Mouse (Mus musculus): Measurements from ENCODE around the gene Adam23.

Adam23 gene

DNA sequence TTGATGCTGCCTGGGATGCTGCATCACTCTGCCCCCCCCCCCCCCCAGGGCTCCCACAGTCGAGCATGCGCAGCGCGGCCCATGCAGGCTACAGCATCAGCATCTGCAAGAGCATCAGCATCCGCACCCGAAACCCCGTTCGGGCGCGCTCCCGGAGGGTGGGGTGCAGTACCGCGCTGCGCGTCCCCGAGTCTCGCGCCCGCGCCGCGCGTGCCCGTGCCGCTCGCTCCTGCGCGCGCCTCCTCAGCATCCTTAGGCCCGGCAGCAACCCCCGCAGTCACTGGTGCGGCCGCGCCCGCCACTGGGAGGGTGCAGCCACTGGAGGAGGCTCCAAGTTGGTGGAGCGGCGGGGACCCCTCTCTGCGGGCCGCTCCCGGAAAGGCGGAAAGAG lies at the start of gene Adam23:
Adam23 (plus strand) TSS at position 236 of the 391 bp plus-strand sequence.
- DNase-seq = peak; percentile 9

DNA sequence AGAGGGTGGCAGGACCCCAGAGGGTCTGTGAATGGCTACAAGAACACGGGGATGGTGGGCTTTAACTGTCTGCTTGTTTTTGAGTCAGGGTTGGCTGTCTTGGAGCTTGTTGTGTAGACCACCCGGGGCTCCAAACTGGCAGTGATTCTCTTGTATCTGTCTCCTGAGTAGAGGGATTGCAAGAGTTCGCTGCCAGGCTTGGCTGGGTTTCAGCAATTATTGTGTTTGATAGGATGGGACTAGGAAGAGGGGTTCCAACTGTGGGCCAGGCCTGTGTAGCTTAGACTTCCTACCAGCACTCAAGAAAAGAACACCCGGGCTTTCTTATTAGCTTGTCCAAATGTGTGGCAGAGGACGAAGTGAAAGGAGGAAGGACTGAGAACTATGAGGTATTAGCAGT lies 44.6 kb upstream of the Adam23 start:
- DNase-seq = no peak

DNA sequence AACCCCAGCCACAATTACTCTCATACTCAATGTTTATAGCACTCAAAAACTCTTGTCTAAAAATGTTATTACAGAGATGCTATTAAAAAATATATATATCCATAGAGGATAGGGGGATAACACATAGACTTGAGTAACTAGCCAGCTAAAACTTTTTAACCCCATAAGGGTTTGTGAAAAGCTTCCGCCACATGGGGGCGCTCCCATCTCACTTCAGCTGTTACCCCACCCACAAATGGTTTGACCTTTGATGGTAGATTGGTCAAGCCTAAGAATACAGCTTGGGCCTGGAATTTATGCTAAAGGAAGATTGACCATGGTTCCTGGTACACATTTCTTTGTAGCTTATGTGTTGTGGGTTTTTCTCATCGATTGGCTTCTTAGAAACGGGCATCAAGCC lies 42.1 kb upstream of the Adam23 start:
- peak; percentile 40 for DNase-seq

DNA sequence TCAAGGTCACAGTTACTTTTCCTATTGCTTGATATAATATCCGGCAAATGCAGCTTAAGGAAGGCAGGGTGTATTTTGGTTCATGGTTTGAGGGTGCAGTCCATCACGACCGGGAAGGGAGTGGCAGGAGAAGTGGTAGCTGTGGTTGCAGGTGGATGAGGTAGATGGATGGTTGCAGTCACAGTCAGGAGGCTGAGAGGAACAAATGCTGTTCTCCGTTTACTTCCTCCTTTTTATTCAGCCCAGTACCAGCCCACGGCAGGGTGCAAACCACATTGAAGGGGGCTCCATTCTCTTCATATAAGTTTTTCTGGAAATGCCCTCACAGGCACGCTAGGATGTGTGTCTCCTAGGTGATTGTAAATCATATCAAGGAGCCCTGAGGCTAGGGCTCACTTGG lies 37.3 kb upstream of the Adam23 start:
- no peak for DNase-seq

DNA sequence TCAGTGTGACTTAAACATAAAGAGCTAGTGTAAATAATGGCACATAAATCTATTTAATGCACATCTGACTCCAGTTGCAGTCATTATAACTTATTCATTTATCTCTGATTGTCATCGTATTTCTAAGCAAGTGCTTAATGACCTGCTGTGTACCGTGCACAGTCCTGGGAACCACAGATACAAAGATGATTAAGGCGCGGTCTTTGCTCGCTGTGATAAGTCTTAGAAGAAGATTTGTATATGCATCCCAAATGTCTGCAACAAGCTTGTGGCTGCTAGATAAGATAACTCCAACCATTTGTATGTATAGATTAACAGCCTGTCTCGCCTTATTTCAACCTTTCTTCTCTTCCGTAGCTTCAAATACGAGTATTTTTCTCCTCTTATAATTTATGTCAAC lies 27.2 kb upstream of the Adam23 start:
- DNase-seq = no peak

DNA sequence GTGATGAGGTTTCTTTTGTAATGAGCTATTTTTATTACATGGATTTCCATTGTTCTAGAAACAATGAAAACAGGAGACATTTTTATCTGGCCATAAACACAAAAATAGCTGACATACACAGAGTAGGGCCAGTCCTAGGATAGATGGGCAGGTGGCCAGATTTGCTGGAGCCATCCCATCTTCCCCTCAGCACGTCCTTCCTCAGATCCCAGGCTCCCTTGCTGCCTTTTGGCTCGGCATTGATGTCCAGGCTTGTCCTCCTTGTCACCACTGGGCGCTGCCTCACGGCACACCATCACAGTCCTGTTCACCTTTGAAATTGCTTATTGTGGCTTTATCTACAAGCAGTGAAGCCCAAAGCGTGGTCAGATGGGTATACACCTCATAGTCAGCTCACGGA lies 15.0 kb upstream of the Adam23 start:
- no peak for DNase-seq

DNA sequence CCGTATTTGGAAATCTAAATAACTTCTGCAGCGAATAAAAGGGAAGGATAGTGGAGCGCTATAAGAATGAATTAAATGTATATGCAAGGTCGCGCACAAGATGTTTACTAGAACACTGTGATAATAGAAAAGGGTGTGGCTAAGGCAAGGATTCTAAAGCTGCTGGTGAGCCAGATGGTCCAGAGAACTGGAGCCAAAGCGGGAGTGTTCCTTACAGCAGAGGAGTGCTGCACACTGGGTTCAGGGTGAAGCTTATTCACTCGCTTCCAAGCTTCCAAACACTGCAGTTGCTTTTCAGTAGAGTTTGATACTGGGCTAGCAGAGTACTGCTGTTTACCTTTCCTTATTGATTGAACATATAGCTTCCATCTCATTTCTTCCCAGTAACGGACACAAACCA lies 14.5 kb upstream of the Adam23 start:
- no peak for DNase-seq

DNA sequence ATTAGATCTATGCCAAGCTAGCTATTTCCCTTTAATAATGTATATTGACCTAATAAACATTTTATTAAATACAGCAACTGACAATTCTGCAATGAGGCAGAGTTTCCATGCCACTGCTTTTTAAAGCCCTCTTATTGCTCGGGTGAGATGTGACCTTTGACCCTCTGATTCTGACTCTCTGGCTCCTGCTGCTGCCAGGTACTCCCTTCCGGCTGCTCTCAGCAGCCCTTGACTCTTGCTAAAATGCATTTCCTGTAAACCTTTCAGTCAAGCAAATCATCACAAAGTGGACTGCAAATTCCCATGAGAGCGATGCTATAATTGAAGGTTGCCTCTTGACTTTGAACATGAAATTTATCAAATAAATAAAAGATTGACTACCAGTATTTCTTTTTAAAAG lies 13.8 kb upstream of the Adam23 start:
- DNase-seq = no peak

DNA sequence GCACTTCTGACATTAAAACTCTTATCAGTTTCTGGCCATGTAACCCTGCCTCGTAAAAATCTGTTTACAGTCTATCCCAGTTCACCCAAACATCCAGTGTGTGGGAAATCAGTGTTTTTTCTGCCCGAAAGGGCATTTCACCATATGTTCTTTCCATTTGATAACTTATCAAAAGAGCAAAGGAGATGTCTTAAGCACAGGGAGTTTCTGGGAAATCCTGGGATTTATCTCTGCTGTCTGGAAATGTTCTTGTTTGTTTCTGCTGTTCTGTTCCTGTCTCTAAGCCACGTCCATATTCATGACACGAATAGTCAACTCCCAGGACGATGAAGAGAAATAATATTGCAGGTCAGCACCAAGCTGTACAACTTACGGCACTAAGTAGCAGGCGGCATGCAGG lies 11.6 kb upstream of the Adam23 start:
- no peak for DNase-seq

DNA sequence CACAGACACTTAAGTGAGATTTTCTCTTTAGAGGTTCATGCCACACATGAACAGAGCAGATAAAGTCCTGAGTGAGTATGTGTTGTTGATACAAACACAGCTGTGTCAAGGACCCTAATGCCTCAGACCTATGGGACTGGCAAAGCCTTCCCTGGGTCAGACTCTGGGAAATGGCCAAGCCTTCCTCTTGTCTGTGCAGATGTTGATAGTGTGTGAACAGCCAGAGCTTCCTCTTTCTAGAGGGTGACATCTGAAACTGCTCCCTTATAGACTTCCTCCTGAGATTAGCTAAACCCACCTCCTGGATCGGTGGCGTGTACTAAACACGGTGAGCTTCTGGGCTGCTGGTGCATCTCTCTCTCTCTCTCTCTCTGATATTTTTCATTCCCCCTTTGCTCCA lies 8.2 kb upstream of the Adam23 start:
- DNase-seq = no peak

DNA sequence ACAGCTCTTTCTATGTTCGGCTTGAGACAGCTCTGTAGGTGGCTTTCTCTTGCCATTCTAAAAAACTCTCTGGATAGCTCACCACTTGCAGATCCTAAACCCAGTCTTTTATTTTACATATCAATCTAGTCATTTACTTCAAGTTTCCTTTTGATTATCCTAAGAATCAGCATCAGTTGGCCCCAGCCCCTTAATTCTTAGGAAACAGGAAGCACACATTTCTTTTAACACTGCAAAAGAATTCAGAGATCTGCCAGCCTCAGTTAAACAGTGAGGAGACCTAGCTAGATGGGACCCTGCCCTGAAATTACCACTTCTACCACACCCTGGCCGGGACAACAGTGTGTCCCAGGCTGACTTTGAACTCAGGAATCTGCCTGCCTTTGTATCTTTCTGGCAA lies 3.5 kb upstream of the Adam23 start:
- no peak for DNase-seq

DNA sequence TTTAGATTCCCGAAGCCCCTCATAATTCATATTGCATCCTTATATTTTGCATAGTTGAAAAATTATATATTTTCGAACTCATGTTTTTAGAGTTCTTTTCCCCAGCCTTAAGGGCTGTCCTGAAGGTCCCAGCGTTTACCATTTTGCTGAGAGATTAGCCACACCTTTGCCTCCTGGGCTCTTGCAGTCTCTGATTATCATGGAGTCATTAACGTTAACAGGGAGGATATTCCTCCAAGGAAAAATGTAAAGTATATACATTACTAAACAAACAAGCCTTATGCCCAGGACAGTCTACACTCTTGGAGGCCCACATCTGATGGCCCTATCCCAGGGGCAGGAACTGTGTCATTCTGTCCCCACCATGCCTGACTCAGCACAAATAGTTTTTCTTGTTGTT lies 3.1 kb upstream of the Adam23 start:
- no peak for DNase-seq

DNA sequence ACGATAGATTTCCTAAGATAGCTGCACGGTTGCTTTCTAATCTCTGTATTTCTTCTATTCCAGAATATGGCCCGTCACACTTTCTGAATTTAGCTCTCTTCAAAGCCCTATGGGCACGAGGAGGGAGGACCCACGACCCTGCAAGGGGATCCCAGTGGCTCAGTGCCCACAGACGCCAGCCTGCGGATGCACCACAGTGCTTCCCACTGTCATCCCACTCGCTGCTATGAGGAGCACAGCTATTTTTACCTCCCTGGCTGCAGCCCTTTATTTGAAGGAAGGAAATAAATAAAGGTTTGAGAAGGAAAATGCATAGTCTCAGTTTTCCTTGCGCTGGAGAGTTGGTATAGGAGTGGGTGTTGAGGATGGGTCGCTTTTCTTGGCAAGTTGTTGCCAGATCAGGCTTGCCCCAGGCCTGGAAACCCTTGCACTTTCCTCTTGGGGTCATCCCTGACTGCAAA lies 512 bp upstream of the Adam23 start:
- no peak for DNase-seq

DNA sequence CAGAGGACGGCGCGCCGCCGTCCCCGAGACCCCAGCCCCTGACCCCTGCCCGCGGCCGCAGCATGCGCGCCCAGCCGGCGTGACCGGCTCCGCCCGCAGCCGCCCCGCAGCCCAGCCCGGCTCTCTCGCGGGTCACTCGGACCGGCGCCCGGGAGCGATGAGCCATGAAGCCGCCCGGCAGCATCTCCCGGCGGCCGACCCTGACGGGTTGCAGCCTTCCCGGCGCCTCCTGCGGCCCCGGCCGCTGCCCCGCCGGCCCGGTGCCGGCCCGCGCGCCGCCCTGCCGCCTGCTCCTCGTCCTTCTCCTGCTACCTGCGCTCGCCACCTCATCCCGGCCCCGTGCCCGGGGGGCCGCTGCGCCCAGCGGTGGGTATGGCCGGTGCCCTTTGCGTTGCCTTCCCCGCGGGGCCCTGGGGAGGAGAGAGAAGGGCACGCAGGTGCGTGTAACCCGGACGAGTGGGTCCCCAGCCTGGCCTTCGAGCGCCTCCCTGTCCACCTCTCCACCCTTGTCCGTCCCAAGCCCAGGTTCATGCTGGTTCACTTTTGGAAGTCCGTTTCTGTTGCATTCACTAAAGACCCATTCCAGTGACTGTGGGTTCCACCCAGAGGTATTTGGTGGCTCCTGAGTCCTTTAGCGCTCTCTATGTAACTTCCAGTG lies 485 bp downstream of the Adam23 start:
- no peak for DNase-seq

DNA sequence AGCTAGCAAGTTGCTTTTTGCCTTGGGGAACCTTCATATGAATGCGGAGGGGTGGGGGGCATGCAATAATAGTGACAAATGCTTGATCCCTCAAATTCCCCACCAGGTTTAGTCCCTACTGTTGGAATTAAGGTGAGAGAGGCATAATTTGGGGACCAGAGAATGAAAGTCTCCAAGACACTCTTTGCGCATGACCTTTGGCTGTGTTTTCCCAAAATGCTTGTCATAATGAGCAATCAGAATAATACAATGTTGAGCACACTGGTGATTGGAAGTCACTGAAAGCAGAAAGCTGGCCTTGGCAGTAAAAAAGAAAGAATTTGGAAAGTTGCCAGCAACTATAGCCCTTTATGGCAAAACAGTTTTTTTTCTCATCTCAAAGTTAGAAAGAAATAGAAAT lies 1.0 kb downstream of the Adam23 start:
- no peak for DNase-seq

DNA sequence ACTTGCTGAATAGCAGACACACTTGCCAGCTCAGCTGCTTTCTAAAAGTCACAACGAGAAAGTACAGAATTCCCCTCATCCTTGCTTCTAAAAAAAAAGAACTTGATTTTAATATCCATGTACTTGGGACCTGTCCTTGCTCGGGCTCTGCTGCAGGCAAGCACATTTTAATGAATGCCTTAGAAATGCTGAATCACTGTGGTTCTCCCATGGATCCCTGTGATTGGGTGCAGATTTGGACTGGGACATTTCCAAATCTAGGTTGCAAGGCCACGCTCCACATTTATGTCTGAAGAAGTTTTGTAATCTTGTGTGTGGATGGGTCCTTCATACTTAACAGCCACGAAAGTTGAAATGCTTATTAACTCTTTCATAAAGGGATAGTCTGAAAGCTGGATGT lies 4.4 kb downstream of the Adam23 start:
- no peak for DNase-seq

DNA sequence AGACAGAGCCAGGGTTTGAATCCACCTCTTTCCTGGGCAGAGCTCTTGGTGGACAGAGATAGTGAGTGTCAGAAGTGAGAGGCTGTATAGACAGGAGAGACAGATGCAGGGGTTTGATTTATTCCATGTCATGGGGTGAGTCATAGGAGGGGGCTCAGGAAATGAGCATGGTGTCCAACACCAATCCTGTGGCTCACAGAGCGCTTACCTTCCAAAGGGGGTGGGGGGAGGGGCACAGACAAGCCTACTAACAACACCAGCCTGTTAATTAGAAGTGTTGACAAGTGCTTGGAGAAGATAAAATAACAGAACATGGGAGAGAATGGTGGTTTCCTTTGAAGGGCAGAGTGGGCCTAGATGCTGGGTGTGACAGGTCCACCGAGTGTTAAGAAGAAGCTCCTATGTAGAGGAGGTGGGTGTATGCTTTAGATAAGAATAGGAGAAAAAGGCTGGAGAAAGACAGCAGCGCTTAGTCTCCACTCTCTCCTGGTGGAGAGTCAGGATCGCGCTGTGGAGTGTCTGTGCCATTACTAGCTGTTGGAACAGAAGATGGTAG lies 7.7 kb downstream of the Adam23 start:
- no peak for DNase-seq

DNA sequence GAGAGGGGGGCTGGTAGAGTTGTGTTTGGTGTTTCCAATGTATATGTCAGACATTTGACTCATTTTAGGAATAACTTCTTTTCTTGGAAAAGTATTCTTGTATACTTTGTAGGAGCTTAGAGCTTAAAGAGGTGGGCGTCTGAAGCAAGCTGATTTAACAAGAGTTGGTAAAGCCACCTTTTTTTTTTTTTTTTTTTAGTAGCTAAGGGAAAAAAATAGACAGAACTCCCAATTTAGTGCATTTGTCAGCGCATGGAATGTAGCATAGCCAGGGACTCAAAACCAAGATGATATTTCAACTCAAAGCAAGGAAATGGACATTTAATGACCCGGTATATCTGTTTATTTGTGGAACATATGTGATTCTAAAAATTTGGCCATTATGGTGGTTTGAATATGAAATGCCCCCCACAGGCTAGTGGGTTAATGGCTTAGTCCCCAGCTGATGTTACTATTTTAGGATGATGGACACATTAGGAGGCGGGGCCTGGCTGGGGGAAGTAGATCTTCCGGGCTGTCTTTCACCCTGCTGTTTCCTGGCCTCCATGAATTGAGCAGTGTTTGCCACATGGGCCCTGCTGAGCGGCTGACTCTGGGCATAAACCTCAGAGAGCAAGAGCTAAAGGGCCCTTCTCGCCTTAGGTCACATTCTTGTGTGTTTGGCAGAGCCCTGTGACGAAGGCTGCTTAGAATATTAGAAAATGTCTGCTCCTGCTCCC lies 12.3 kb downstream of the Adam23 start:
- no peak for DNase-seq

DNA sequence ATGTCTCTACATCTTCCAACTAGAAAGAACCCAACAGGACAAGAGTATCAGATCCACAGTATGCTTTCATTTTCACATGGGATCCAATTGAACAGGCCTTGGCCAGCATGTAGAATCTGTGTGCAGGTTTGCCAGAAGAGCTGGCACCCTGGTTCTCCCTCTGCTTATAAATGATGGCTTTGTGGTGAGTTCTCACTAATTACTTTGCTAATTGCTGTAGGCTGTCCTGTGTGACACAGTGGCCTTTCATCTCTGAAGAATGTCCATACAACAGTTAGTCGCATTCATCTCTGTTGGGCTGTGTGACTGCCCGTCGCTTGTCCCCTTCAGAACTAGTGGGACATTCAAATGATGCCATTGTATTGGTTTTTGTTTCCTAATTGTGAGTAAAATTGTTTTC lies 13.5 kb downstream of the Adam23 start:
- no peak for DNase-seq

DNA sequence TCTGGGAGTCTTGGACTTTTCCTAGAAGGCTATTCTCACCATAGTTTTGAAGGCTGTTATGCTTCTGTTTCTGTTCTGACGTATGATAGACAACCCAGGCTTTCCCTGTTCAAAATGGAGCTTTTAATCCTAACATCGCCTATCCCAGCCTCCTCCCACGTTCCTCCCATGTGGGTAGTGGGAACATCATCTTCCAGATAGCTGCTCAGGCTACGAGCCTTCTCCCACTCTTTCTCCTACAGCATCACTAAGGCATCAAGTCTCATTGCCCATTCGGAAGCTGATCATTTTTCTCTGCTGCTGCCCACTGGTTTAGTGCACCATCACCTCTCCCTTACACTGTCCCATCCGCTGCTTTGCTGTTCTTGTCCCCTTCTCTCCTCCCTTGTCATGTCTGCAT lies 14.2 kb downstream of the Adam23 start:
- DNase-seq = no peak

DNA sequence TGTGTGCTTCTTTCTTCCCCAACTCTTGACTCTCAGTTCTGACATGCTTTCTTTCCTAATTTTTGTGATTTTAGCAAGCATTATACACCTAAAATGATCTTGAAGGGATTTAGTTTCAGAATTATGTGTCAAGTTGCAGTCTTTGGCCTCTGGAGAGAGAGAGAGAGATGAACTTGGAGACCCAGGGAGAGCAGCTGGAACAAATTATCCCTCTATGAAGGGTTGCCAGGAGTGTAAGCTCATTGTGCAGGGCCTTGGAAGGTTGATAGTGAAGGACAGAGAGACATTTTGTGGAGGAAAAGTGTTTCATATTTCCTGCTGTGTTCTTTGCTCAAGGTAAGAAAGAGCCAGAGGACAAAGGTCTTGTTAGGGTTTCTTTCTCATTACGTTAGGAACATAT lies 18.8 kb downstream of the Adam23 start:
- DNase-seq = no peak

DNA sequence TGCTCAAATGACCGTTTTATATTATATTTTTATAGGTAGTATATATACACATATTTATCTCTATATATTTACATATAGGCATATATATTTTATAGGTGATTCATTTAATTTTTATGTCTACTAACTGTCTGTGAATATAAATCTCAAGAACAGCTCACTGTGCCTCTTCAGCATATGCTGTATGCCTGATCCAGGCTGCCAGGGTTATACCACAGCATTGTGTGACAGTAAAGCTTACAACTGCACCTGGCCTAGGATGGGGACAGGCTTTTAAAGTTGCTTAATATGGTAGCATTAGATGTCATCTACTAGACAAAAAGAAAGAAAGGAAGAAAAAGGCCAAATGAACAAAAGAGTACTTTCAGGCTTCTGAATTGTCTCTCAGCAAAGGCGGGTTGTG lies 27.6 kb downstream of the Adam23 start:
- no peak for DNase-seq

DNA sequence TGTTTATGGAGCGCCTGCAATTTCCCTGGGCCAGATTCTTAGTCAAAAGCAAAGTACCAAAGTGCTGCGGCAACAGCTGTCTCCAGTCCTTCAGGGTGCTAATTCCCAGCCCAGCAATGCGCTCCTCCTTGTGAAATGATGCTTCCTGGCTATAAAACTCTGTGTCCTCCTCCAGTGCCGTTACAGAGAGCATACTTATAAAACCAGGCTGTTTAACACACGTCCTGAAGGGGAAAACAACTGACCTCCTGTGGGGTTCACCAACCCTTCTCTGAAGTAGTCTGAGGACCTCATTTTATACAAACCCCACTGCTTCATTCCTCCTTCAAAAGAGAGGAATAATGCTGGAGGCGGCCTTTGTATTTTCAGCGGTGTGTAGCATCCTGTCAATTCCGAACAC lies 28.0 kb downstream of the Adam23 start:
- no peak for DNase-seq

DNA sequence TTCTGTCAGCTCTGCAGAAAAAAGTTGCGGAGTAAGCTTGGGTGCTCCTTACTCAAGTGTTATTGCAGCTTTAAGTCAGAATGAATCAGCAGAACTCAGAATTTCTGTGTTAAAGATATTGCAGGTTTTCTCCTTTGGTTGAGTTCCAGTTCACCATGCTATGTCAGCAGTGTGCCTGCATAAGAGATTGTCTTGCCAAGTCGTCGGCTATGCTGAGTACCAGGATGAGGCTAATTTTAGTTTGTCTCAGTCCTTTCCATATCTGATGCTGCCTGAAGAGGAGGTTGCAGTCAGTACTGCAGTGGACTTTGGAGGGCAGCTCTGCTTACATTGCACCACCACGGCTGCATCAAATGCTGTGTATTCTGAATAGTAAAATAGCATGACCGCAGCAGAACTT lies 33.3 kb downstream of the Adam23 start:
- DNase-seq = no peak

DNA sequence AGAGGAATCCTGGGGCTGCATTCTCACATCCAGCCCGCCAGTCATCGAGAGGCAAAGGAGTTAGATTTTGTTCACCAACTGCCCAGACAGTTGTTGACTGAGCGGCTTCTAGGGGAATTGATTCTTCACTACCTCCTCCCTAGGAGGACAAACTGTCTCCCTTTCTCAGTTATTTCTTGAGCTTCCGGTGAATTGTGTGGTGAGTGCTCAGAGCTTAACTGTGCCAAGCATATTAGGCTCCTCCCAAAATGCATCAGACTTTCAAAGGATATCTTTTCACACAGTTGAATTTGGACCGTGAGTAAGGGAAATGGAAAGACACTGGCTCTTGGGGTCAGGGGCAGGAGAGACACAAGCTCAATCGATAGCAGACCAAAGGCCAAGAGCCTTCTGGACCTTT lies 39.0 kb downstream of the Adam23 start:
- DNase-seq = no peak

Data from liver (tissue).